Mouse (Mus musculus) spleen, adult 2 months (tissue): ENCODE results near the gene 3110009E18Rik.

Experiments
- CTCF ChIP-seq: fragments of 200-500 bp; IDR thresholded peaks from 2 replicates; pipeline ENCODE4 v1.5.1; 2011; ENCODE audit warnings: mild to moderate bottlenecking, inconsistent platforms; ENCODE audit not compliant: insufficient read depth, insufficient read length, insufficient replicate concordance; ENCODE audit errors: extremely low read depth
- POLR2A ChIP-seq: fragments of 200-500 bp; IDR thresholded peaks from 2 replicates; pipeline ENCODE4 v1.6.1; 2011; ENCODE audit warnings: low read depth, low read length, inconsistent platforms

DNA sequence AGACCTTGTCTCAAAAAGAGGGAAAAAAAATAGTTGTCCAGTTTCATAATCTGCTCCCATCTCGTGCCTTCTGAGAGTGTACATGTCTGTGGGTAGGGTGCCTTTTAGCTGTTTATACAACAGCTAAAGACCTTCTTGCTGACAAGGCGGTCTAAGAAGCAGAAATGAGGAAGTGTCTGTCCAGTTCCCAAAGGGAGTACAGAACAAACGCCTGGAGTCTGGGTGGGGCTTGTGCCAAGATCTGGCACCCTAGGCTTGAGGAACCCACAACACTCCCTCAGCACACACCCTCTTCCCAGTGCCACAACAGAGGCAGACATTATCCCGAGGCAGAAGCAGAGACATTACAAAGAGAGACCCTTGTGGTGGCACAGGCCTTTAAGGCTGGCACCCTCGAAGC, 45.5 kb upstream of the 3110009E18Rik start:
- TF ChIP-seq POLR2A (no peak), CTCF (no peak)
